Mouse (Mus musculus): ENCODE measurements around the gene Hist1h4a. TPM values are rescaled to one million over a fixed set of nuclear protein-coding genes. Genes with fewer than 3 reads are reported as not detected.
A peak's percentile ranks its signal among the peaks of the same experiment; 100 is the strongest.
"Not testable (repeated sequence)": the region's sequence is repeated elsewhere in the genome, so short reads cannot be mapped to it uniquely, and the experiment has no call there.

Gene Hist1h4a
- polyA plus RNA-seq, 1 experiment from 2014 or later = not detected

DNA sequence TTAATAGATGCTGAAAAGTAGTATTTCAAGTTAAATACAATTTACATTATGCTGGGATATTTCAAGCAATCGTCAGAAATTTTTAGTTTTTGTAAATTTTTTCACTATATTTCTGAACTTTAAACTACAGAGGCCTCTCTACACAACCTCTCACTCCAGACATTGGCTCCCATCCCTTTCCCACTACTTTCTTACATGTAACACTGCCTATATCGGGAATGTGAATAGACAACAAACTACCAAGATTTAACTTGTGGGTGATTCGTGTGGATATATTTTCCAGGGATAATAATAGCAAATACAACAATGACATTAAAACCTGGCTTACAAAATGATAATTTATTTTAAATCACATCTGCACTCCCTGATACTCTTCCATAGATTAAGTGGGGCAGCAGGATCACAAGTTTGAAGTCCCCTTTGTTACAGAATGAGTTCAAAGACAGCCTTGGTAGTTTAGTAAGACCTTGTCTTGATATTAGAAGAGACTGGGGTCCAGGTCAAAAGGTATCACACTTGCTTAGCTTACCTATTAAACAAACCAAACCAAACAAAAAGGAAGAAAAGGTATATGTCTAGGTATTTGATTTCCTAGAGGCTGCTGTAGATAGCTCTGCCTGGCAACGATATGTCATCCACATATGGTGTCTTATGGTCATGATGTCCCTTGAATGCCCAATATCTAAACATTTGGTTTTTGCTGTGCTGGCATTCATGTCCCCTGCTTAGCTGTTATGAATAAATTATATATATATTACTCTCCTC lies 7.5 kb downstream of the Hist1h4a start:
- 59% methylated on average over 4 of the region's 4 CpGs for WGBS
- DNase-seq (ENCODE audit: low spot score) = no peak
- H3K4me3 ChIP-seq = peak overlapping the region; percentile 51

DNA sequence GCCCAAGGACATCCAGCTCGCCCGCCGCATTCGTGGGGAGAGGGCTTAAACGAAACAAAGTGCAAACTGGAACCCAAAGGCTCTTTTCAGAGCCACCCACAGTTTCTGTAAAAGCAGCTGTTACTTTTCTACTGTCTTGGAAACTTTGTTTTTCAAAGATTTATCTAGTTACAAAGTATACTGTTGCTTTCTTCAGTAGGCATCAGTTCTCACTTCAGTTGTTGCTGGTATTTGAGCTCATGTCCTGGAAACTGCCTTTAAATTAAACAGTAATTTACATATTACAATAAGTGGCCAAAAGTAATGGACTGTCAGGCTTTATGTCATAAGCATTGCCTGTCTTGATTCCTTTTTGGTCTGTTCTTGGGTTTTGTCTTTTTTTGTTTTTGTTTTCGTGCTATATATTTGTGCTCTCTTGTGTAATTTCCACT lies 8.3 kb downstream of the Hist1h4a start:
- H3K4me1 ChIP-seq (replicated peaks) = peaks cover 35% of the 10 kb centered on the region
- 2% methylated on average over 6 of the region's 6 CpGs for WGBS
- H3K4me3 ChIP-seq = peak overlapping the region; percentile 51
- H3K27ac ChIP-seq = peak overlapping the region; percentile 89
- no peaks in the 10 kb centered on the region for H3K9me3 ChIP-seq
- no peaks in the 10 kb centered on the region for H3K27me3 ChIP-seq (ENCODE audit: insufficient read depth, poor library complexity, severe bottlenecking)
- H3K36me3 ChIP-seq = no peaks in the 10 kb centered on the region
- DNase-seq (ENCODE audit: low spot score) = no peak

More for the DNA sequence above, 7.5 kb downstream of the Hist1h4a start:
- Histone ChIP-seq H3K36me3 (no peaks in the 10 kb centered on the region), H3K27ac (peak overlapping the region; percentile 89), H3K4me1 (replicated peaks) (peaks cover 34% of the 10 kb centered on the region), H3K9me3 (no peaks in the 10 kb centered on the region), H3K27me3 (ENCODE audit: insufficient read depth, poor library complexity, severe bottlenecking) (no peaks in the 10 kb centered on the region)

DNA sequence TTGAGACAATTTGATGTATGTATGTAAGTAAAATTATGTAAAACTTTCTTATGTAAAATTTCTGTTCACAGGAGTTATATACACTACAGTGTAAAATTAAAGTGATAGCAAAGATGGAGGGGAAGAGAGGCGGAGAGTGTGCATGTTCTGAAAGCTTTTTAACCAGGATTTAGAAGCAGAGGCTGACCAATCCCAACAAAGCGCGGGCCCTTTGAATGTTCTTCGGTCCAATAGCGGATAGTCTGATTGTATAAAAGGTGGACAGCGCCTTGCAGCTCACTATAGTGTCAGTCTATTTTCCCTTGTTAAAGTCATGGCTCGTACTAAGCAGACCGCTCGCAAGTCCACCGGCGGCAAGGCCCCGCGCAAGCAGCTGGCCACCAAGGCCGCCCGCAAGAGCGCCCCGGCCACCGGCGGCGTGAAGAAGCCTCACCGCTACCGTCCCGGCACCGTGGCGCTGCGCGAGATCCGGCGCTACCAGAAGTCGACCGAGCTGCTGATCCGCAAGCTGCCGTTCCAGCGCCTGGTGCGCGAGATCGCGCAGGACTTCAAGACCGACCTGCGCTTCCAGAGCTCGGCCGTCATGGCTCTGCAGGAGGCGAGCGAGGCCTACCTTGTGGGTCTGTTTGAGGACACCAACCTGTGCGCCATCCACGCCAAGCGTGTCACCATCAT lies 8.8 kb downstream of the Hist1h4a start, which contains the start of gene Hist1h3b:
TSS of gene Hist1h3b (plus strand) at position 201 of the 675 bp plus-strand sequence.
- not testable (repeated sequence) for H3K9me3 ChIP-seq; H3K27me3 ChIP-seq (ENCODE audit: insufficient read depth, poor library complexity, severe bottlenecking); H3K36me3 ChIP-seq
- peak; percentile 93 for DNase-seq (ENCODE audit: low spot score)
- 0% methylated on average over 25 of the region's 47 CpGs for WGBS
- Histone ChIP-seq H3K4me1 (replicated peaks) (peaks cover 35% of the 10 kb centered on the region), H3K4me3 (peak within 1 kb of the TSS; percentile 55), H3K27ac (peak within 1 kb of the TSS; percentile 97)

DNA sequence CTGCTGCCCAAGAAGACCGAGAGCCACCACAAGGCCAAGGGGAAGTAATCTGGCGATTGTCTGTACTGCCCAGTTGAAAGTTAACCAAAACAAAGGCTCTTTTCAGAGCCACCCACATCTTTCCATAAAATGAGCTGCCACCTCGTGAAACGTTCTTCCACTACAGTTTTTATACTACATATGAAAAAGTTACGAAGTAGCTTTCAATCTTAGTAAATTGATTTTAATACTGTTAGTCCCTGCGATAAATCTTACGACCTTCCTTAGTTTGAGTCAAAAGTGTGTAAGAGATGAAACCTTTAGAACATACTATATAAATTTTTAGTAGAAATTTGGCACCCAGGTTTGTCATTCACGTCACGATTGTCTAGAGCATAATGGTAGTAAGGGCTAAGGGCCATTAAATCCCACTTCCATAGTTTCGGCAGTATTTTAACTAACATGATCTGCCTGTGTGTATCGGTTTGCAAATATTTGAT lies 9.5 kb downstream of the Hist1h4a start:
- DNase-seq (ENCODE audit: low spot score) = peak; percentile 33
- H3K27ac ChIP-seq = peak overlapping the region; percentile 97
- H3K36me3 ChIP-seq = no peaks in the 10 kb centered on the region
- WGBS = 1% methylated on average over 11 of the region's 11 CpGs
- no peaks in the 10 kb centered on the region for H3K27me3 ChIP-seq (ENCODE audit: insufficient read depth, poor library complexity, severe bottlenecking)
- peak overlapping the region; percentile 55 for H3K4me3 ChIP-seq
- peaks cover 36% of the 10 kb centered on the region for H3K4me1 ChIP-seq (replicated peaks)
- no peaks in the 10 kb centered on the region for H3K9me3 ChIP-seq

DNA sequence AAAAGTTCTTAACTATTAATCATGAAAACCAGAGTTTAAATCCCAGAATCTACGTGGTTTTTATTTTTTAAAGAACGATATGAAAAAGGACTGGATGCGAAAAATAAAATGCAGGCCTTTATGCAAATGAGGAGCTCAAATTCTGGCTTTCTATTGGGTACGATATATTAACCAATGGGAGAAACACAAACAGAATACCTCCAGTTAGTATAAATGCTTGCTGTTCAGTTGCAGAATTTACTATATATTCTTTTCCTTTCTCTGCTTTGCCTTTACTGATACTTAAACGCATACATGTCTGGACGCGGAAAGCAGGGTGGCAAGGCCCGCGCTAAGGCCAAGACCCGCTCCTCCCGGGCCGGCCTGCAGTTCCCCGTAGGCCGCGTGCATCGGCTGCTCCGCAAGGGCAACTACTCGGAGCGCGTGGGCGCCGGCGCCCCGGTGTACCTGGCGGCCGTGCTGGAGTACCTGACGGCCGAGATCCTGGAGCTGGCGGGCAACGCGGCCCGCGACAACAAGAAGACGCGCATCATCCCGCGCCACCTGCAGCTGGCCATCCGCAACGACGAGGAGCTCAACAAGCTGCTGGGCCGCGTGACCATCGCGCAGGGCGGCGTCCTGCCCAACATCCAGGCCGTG lies 10.1 kb downstream of the Hist1h4a start, which contains the start of gene Hist1h2ab:
TSS of gene Hist1h2ab (plus strand) at position 288 of the 639 bp plus-strand sequence.
- peak within 1 kb of the TSS; percentile 97 for H3K27ac ChIP-seq
- peak within 1 kb of the TSS; percentile 55 for H3K4me3 ChIP-seq
- not testable (repeated sequence) for H3K27me3 ChIP-seq (ENCODE audit: insufficient read depth, poor library complexity, severe bottlenecking); H3K36me3 ChIP-seq; H3K9me3 ChIP-seq
- peak; percentile 77 for DNase-seq (ENCODE audit: low spot score)
- WGBS = under 1% methylated on average over 32 of the region's 47 CpGs
- peaks cover 36% of the 10 kb centered on the region for H3K4me1 ChIP-seq (replicated peaks)

DNA sequence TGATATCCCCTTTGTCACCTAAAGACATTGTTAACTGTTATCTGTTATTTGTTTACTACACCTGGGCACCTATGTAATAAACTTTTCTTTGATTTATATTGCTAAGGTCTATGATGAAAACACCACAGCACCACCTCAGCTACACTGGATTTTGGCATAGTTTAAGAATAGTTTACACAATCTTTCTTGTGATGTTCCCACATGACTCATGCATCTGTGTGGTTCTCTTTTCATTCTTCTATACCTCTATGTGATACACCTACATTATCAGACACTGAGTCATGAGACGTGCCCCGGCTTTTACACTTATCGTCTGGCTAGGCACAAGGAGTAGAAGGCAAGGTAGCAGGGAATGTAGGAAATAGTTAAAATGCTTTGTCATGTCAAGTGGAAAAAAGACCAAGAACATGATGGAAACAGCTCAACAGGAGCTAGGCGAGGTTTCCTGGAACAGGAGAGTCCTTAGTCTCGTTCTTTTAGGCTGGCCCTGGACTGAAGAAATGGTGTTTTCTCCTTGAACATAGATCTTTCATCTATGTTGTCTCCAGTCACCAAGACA lies 11.4 kb downstream of the Hist1h4a start:
- Histone ChIP-seq H3K36me3 (no peaks in the 10 kb centered on the region), H3K27ac (peak overlapping the region; percentile 97), H3K4me3 (no peak overlapping the region), H3K9me3 (no peaks in the 10 kb centered on the region), H3K4me1 (replicated peaks) (peaks cover 37% of the 10 kb centered on the region), H3K27me3 (ENCODE audit: insufficient read depth, poor library complexity, severe bottlenecking) (no peaks in the 10 kb centered on the region)
- WGBS = 96% methylated on average over 5 of the region's 5 CpGs
- no peak for DNase-seq (ENCODE audit: low spot score)

DNA sequence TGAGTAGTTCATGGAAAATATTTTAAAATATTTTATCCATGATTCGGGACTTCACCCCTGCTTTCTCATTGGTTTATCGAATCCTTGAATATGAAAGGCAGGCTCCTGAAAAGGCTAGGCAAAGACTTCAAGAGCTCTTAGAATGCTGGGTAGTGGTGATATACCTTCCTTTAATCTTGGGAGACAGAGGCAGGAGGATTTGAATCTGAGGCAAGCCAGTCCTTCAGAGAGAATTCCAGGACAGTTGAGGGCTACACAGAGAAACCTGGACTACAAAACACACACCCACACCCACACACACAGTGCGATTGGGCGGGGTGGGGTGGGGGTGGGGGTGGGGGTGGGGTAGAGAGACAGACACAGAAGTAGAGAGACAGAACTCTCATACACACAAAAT lies 13.1 kb downstream of the Hist1h4a start:
- peak; percentile 57 for DNase-seq (ENCODE audit: low spot score)
- peak overlapping the region; percentile 59 for H3K4me3 ChIP-seq

DNA sequence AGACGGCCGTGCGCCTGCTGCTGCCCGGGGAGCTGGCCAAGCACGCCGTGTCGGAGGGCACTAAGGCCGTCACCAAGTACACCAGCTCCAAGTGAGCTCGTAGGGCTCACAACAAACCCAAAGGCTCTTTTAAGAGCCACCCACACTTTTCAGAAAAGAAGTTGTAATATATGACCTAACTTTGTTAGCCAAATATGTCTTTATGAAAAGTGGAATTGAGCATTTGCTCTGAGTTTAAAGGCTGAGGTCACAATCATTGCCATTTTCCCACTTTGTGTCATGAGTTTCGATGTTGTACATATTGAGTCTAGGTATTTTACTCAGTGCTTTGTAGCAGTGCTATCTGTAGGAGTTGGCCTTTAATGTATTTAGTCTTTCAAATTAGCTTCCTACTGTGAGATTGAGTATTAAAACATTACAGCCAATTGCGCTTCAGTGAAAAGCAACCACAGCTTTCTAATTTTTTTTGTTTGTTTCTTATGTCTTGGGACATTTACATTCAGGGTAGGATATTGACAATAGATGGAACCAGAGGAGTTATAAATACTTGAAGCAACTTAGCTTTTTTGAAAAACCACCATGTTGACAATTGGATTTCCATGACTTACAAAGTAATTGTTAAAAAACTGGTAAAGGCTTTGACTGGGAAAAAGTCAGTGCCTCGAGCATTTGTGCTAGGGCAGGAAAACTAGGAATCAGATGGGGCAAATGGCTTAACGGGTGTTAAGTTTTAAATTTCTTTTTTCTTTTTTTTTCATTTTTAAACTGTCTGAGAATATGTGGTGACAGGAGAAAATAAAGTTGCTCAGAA lies 13.7 kb downstream of the Hist1h4a start:
- H3K9me3 ChIP-seq = no peaks in the 10 kb centered on the region
- 4% methylated on average over 13 of the region's 13 CpGs for WGBS
- H3K4me1 ChIP-seq (replicated peaks) = peaks cover 32% of the 10 kb centered on the region
- DNase-seq (ENCODE audit: low spot score) = no peak
- H3K27ac ChIP-seq = peak overlapping the region; percentile 97
- H3K36me3 ChIP-seq = no peaks in the 10 kb centered on the region
- peak overlapping the region; percentile 59 for H3K4me3 ChIP-seq
- H3K27me3 ChIP-seq (ENCODE audit: insufficient read depth, poor library complexity, severe bottlenecking) = no peaks in the 10 kb centered on the region

More for the DNA sequence above, 13.1 kb downstream of the Hist1h4a start:
- H3K27me3 ChIP-seq (ENCODE audit: insufficient read depth, poor library complexity, severe bottlenecking) = no peaks in the 10 kb centered on the region
- H3K9me3 ChIP-seq = no peaks in the 10 kb centered on the region
- H3K36me3 ChIP-seq = no peaks in the 10 kb centered on the region
- 8% methylated on average over 4 of the region's 4 CpGs for WGBS
- peaks cover 35% of the 10 kb centered on the region for H3K4me1 ChIP-seq (replicated peaks)
- H3K27ac ChIP-seq = peak overlapping the region; percentile 97

DNA sequence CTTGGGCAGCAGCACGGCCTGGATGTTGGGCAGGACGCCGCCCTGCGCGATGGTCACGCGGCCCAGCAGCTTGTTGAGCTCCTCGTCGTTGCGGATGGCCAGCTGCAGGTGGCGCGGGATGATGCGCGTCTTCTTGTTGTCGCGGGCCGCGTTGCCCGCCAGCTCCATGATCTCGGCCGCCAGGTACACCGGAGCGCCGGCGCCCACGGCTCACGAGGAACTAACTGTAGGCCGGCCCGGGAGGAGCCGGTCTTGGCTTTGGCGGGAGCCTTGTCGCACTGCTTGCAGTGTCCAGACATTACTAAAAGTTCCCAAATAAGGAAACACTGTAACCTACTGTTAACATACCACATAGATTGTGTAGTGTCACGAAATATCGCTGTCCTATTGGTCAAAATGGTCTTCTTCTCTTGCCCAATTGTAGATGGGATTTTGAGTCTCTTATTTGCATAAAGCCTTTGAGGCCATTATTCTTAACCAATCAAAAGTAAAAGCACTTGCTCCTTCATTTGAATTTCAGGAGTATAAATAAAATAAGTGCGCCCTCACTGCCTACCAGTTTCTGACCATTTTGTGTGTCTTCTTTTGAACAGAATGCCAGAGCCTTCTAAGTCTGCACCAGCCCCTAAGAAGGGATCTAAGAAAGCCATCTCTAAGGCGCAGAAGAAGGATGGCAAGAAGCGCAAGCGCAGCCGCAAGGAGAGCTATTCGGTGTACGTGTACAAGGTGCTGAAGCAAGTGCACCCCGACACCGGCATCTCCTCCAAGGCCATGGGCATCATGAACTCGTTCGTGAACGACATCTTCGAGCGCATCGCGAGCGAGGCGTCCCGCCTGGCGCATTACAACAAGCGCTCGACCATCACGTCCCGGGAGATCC lies 14.6 kb downstream of the Hist1h4a start, which contains the start of gene Hist1h2bb:
TSS of gene Hist1h2bb (plus strand) at position 534 of the 880 bp plus-strand sequence.
- Histone ChIP-seq H3K4me3 (peak within 1 kb of the TSS; percentile 59), H3K4me1 (replicated peaks) (peaks cover 24% of the 10 kb centered on the region), H3K27ac (peak within 1 kb of the TSS; percentile 97)
- not testable (repeated sequence) for H3K36me3 ChIP-seq; H3K27me3 ChIP-seq (ENCODE audit: insufficient read depth, poor library complexity, severe bottlenecking); H3K9me3 ChIP-seq
- WGBS = 0% methylated on average over 54 of the region's 58 CpGs
- peak; percentile 82 for DNase-seq (ENCODE audit: low spot score)

DNA sequence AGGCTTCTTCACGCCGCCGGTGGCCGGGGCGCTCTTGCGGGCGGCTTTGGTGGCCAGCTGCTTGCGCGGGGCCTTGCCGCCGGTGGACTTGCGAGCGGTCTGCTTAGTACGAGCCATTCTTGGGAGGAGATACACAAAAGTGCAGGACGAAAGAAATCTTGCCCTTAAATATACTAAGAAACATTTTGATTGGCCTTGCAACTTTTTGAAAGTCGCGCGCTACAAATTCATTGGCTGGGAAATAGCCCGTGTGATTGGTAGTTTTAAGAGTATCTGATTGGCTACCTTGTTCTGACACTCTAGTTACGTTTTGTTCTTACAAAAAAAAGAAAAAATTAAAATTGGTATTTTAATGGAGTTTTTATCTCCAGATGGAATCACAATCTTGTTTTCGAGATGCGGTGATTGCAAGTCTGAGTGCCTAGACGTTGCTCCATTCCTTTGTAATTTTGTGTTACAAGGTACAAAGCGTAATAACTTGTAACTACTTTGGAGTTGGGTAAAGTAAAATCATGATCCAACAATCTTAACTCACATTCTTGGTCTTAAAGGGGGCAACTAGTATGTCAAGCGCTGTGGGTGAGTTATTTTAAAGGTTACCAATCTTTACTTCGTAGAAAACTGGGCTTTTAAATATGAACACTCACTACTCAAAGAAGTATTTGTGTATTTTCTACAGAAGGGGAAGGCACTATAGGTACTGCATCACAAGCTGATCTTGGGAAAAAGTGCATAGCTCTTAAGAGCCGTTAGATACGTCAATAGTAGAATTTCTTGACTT lies 15.5 kb downstream of the Hist1h4a start, which contains the start of gene Hist1h3c:
TSS of gene Hist1h3c (minus strand) at position 222 of the 781 bp plus-strand sequence.
- Histone ChIP-seq H3K36me3 (no peaks in the 10 kb centered on the region), H3K27ac (peak within 1 kb of the TSS; percentile 97), H3K4me3 (peak within 1 kb of the TSS; percentile 59), H3K9me3 (no peaks in the 10 kb centered on the region), H3K27me3 (ENCODE audit: insufficient read depth, poor library complexity, severe bottlenecking) (no peaks in the 10 kb centered on the region), H3K4me1 (replicated peaks) (peaks cover 29% of the 10 kb centered on the region)
- peak; percentile 80 for DNase-seq (ENCODE audit: low spot score)
- WGBS = 1% methylated on average over 28 of the region's 28 CpGs
